Mouse (Mus musculus): ENCODE data around the gene Arhgap33. TPM values are rescaled to one million over a fixed set of nuclear protein-coding genes. Genes with fewer than 3 reads are reported as not detected.
"Not testable (repeated sequence)": the region's sequence is repeated elsewhere in the genome, so short reads cannot be mapped to it uniquely, and the experiment has no call there.

The Arhgap33 gene
- polyA plus RNA-seq, 1 experiment from 2014 or later, result 91.1 TPM

DNA sequence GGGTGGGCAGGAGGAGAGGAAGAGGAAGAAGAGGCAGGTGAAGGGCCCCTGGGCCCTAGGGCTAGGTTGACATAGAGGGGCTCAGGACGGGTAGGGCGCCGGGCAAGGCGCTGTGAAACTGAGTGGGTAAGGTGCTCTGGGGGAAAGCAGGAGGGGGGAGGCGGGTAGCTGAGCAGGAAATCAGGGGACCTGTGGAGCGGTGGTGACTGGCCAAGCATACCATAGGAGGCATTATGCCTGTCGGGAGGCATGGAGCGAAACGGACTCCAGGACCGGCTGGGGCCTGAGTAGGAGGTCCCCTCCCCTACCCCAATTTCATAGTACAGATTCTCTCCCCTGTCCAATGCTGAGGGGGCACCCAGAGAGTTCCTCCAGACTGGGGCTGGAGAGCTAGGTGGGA lies 12.0 kb downstream of the Arhgap33 start:
- WGBS, result 82% methylated on average over 10 of the region's 10 CpGs

DNA sequence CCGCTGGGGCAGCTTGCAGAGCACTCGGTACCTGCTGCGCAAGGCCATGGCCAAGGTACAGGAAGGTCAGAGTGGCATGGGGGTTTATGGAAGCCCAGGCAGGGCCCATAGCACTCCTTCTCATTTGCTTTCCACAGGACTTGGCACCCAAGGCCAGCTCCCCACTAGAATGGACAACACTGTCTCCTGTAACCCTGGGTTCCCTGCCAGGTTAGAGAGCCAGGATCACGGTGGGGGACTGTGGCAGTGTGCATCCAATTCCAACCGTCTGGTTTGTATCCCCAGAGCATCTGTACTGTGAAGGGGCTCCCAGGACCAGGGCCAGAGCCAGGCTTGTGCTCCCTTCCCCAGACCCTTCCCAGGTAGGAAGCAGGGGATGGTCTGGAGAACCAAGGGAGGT lies 14.0 kb downstream of the Arhgap33 start:
- H3K9ac ChIP-seq (replicated peaks), result no peak overlapping the region
- H3K36me3 ChIP-seq, result peaks cover 32% of the 10 kb centered on the region
- 68% methylated on average over 5 of the region's 5 CpGs for WGBS
- no peaks in the 10 kb centered on the region for H3K9me3 ChIP-seq (replicated peaks)
- H3K27me3 ChIP-seq (replicated peaks), result no peaks in the 10 kb centered on the region
- no peaks in the 10 kb centered on the region for H3K4me1 ChIP-seq
- no peak overlapping the region for H3K27ac ChIP-seq (replicated peaks)
- ATAC-seq (ENCODE audit: low FRiP score), result 0 out of 2 replicates have a peak, but pooled peaks have one; percentile 5
- H3K4me3 ChIP-seq (replicated peaks), result no peak overlapping the region
- H3K4me2 ChIP-seq, result no peak overlapping the region

More for the DNA sequence above, 12.0 kb downstream of the Arhgap33 start:
- H3K4me1 ChIP-seq, result peaks cover 4% of the 10 kb centered on the region; the same call in 1 of the 2 replicates
- no peak overlapping the region for H3K4me3 ChIP-seq (replicated peaks)
- no peak overlapping the region for H3K27ac ChIP-seq (replicated peaks)
- H3K9ac ChIP-seq (replicated peaks), result no peak overlapping the region
- H3K9me3 ChIP-seq (replicated peaks), result no peaks in the 10 kb centered on the region
- no peaks in the 10 kb centered on the region for H3K27me3 ChIP-seq (replicated peaks)
- no peak for ATAC-seq (ENCODE audit: low FRiP score)
- peaks cover 51% of the 10 kb centered on the region for H3K36me3 ChIP-seq
- H3K4me2 ChIP-seq, result no peak overlapping the region

DNA sequence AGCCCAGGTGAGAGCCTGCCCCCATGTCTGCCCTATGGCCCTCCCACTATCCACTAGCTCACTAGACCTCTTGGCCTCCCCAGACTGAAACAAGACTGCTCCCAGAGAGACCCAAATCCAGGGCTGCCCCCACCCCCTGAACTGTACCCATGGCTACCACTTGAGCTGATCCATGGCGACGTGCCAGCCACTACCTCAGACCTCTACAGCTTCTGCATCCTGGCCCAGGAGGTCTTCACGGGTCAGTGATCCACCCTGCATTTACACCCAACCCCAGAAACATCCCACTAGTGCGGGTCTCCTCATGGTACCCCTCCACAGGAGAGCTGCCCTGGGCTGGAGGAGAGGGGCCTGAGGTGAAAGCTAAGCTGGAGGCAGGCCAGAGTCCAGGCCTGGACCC lies 14.5 kb downstream of the Arhgap33 start:
- H3K36me3 ChIP-seq, result peaks cover 28% of the 10 kb centered on the region
- H3K4me2 ChIP-seq, result no peak overlapping the region
- H3K4me3 ChIP-seq (replicated peaks), result no peak overlapping the region
- H3K9me3 ChIP-seq (replicated peaks), result no peaks in the 10 kb centered on the region
- WGBS, result 68% methylated on average over 4 of the region's 4 CpGs
- H3K27ac ChIP-seq (replicated peaks), result no peak overlapping the region
- H3K9ac ChIP-seq (replicated peaks), result no peak overlapping the region
- H3K4me1 ChIP-seq, result no peaks in the 10 kb centered on the region
- ATAC-seq (ENCODE audit: low FRiP score), result peak; percentile 19
- H3K27me3 ChIP-seq (replicated peaks), result no peaks in the 10 kb centered on the region

DNA sequence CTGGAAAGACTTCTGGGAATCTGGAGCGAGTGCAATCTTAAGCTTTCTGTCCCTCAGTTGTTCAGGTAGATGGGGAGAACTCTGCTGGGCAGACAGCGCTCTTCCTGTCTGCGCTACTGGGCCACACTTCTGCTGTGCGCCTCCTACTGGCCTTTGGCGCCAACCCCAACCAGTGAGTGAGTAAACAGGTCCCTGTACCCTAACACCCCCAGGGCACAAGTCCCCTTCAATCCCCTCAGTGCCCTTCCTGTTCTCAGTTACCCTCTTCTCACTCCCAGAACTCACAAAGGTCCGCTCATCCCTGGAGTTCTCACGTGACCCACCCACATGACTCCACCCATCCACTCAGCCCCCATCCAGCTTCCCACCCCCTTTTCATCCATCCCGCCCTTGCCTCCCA lies 16.5 kb downstream of the Arhgap33 start:
- H3K4me3 ChIP-seq (replicated peaks), result no peak overlapping the region
- no peaks in the 10 kb centered on the region for H3K9me3 ChIP-seq (replicated peaks)
- WGBS, result 52% methylated on average over 8 of the region's 8 CpGs
- H3K9ac ChIP-seq (replicated peaks), result no peak overlapping the region
- H3K4me1 ChIP-seq, result no peaks in the 10 kb centered on the region
- no peak overlapping the region for H3K27ac ChIP-seq (replicated peaks)
- H3K27me3 ChIP-seq (replicated peaks), result no peaks in the 10 kb centered on the region
- no peak for ATAC-seq (ENCODE audit: low FRiP score)
- peaks cover 8% of the 10 kb centered on the region for H3K36me3 ChIP-seq
- H3K4me2 ChIP-seq, result no peak overlapping the region

DNA sequence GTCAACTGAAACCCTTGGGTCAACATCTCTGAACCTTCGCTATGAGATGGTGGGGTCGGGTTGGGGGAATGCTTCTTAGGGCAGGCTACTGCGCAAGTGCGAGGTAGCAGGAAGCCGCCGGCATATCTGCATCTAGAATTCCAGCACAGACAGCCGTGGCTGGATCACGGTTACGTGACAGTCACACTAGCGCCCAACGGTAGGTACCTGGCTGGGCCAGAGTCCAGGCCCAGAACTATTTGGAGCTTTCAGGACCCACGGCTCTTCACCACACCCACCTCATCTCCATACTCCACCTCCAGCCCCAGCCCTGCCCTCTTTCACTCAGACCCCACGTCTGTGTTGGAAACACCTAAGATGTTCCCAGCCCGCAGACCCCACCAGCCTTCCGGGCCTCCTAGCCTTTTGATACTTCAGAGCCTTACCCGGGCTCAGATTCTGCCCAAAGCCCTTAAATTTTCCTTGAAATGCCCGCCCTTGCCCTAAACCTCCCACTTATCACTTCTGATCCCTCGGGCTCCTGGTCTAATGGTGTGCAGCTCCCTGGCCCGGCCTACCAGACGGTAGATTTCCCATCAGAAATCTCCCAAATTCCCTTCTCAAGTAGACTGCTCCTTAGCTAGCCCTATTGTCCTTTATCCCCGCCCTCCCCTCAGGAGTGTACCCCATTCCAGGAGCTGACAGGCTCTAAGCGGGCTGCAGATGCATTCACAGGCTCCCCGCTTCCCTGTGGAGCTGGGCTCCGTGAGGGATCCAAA lies 19.7 kb downstream of the Arhgap33 start:
- no peak overlapping the region for H3K4me3 ChIP-seq (replicated peaks)
- WGBS, result 63% methylated on average over 24 of the region's 24 CpGs
- H3K9me3 ChIP-seq (replicated peaks), result no peaks in the 10 kb centered on the region
- H3K4me1 ChIP-seq, result no peaks in the 10 kb centered on the region
- no peak overlapping the region for H3K4me2 ChIP-seq
- no peak for ATAC-seq (ENCODE audit: low FRiP score)
- no peak overlapping the region for H3K27ac ChIP-seq (replicated peaks)
- H3K36me3 ChIP-seq, result no peaks in the 10 kb centered on the region
- H3K27me3 ChIP-seq (replicated peaks), result no peaks in the 10 kb centered on the region
- no peak overlapping the region for H3K9ac ChIP-seq (replicated peaks)

DNA sequence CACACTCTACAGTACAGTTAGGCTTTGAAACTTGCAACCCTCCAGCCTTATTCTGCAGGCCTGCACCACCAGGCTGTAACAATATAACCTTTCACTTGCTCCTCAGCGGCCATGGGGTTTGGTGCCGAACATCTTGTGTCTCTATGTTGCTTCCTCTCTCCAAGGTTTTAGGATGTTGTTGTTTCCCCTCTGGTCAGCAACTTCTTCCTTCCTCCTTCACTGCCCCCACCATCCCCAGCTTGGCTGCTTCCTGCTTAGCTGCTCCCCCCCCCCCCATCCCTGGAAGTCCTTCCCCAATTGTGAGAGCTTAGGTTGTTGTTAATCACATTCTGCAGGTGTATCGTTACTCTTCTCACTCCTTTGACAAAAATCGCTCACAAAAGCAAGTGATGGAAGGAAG lies 26.8 kb downstream of the Arhgap33 start:
- Histone ChIP-seq H3K27ac (replicated peaks) (no peak overlapping the region), H3K4me1 (no peaks in the 10 kb centered on the region), H3K9ac (replicated peaks) (no peak overlapping the region), H3K4me2 (no peak overlapping the region), H3K4me3 (replicated peaks) (no peak overlapping the region), H3K36me3 (no peaks in the 10 kb centered on the region), H3K27me3 (replicated peaks) (no peaks in the 10 kb centered on the region), H3K9me3 (replicated peaks) (no peaks in the 10 kb centered on the region)
- no peak for ATAC-seq (ENCODE audit: low FRiP score)
- 73% methylated on average over 4 of the region's 4 CpGs for WGBS

DNA sequence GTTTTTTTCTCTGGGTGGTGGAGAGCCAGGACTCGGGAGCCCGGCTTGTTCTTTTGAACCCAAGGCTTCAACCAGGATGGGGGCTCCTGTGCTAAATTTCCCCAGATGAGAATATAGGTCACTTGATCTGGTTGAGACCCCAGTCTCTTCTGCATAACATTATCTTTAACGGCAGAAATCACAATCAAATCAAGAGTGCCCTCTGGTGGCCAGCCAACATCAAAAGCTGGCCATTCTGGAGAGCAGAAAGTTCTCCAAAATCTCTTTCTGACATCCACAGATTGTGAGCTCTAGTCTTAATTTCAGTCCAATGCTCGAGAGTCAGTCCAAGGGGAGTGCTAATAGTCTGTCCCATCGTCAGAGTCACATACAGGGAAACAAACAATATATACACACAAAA lies 33.7 kb downstream of the Arhgap33 start:
- H3K4me2 ChIP-seq; H3K4me1 ChIP-seq; H3K9me3 ChIP-seq (replicated peaks); H3K27me3 ChIP-seq (replicated peaks); ATAC-seq (ENCODE audit: low FRiP score); H3K9ac ChIP-seq (replicated peaks); H3K4me3 ChIP-seq (replicated peaks); H3K36me3 ChIP-seq; H3K27ac ChIP-seq (replicated peaks): not testable (repeated sequence)
- WGBS, result 68% methylated on average over 5 of the region's 5 CpGs

DNA sequence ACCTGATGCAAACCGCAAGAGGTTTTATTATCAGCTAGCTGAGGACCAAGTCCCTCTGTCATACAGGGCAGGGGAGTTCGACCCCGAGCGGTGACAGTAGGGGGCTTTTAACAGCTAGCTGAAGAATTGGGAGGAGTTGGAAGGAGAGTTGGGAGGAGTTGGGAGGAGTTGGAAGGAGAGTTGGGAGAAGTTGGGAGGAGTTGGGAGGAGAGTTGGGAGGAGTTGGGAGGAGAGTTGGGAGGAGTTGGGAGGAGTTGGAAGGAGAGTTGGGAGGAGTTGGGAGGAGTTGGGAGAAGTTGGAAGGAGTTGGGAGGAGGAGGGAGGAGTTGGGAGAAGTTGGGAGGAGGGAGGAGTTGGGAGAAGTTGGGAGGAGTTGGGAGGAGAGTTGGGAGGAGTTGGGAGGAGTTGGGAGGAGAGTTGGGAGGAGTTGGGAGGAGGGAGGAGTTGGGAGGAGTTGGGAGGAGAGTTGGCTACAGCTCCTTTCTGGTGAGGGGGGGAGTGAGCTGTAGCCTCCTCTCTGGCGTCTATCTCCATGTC lies 39.3 kb downstream of the Arhgap33 start:
- not testable (repeated sequence) for H3K4me2 ChIP-seq; H3K36me3 ChIP-seq; H3K27me3 ChIP-seq (replicated peaks); H3K4me3 ChIP-seq (replicated peaks); H3K4me1 ChIP-seq; H3K27ac ChIP-seq (replicated peaks); H3K9me3 ChIP-seq (replicated peaks); H3K9ac ChIP-seq (replicated peaks); ATAC-seq (ENCODE audit: low FRiP score)
- 51% methylated on average over 5 of the region's 5 CpGs for WGBS

DNA sequence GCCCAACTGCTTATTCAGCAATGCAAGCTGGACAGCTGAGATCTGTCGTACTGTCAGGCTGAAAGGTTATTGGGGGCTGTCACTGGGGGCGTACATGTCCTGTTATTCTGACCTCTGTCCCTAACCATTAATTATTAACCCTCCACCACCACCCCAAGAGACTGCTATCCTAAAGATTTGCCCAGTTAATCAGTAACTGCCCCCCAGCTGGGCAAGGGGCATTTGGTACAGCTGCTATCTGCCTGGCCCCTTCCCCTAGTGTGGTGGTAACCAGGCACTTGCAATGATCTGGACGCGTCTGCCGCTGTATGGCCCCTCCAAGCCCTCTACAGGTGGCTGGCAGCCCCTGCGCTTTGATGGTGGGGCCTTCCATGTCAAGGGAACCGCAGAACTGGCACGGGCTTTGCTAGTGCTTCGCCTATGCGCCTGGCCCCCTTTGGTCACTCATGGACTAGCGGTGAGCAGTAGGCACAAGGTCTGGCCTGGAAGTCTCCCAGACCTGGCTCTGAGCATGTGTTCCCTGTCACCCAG lies 41.4 kb downstream of the Arhgap33 start, which contains the start of gene Prodh2:
Prodh2 (plus strand) TSS at position 222 of the 531 bp plus-strand sequence.
- Histone ChIP-seq H3K9ac (replicated peaks) (no peak within 1 kb of the TSS), H3K4me3 (replicated peaks) (no peak within 1 kb of the TSS), H3K4me2 (no peak within 1 kb of the TSS), H3K9me3 (replicated peaks) (no peaks in the 10 kb centered on the region), H3K27me3 (replicated peaks) (no peaks in the 10 kb centered on the region; the same call in 1 of the 2 replicates), H3K36me3 (no peaks in the 10 kb centered on the region), H3K27ac (replicated peaks) (no peak within 1 kb of the TSS), H3K4me1 (no peaks in the 10 kb centered on the region)
- whole genome bisulfite sequencing, result 41% methylated on average over 11 of the region's 11 CpGs
- no peak for ATAC-seq (ENCODE audit: low FRiP score)

DNA sequence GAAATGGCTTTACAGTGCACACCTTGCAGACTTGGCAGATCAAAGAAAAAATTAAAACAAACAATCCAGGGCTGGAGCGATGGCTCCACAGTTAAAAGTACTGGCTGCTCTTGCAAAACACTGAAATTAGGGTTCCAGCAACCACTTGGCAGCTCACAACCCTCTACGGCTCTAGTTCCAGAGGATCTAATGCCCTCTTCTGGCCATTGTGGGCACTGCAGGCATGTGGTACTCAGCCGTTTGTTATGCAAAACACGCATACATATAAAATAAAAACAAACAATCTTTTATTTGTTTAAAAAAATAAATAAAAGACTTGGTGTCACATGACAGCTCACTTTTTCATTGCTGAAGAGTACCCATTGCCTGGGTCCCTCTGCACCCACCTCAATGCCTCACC lies 42.1 kb downstream of the Arhgap33 start:
- no peak overlapping the region for H3K9ac ChIP-seq (replicated peaks)
- no peaks in the 10 kb centered on the region for H3K9me3 ChIP-seq (replicated peaks)
- H3K27me3 ChIP-seq (replicated peaks), result no peaks in the 10 kb centered on the region; the same call in 1 of the 2 replicates
- H3K4me3 ChIP-seq (replicated peaks), result no peak overlapping the region
- H3K36me3 ChIP-seq, result no peaks in the 10 kb centered on the region
- no peak for ATAC-seq (ENCODE audit: low FRiP score)
- 15% methylated on average over 4 of the region's 4 CpGs for WGBS
- no peak overlapping the region for H3K4me2 ChIP-seq
- H3K4me1 ChIP-seq, result no peaks in the 10 kb centered on the region
- H3K27ac ChIP-seq (replicated peaks), result no peak overlapping the region

DNA sequence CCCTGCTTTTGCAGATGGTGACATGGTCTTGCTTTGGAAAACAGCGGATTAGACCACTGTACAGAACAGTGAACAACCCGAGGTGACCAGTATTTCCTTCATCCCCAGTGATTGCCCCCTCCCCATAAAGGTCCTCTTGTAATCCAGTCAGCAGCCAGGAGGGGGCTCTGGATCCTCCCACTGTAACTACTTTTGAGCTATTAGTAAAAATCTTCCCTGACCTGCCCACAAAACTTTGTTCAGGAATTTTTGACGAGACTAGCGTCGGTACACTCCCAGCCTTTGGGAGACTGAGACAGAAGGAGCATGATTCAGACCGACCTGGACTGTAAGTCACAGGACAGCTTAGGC lies 43.9 kb downstream of the Arhgap33 start:
- Histone ChIP-seq H3K4me3 (replicated peaks) (no peak overlapping the region), H3K27me3 (replicated peaks) (no peaks in the 10 kb centered on the region; the same call in 1 of the 2 replicates), H3K4me1 (no peaks in the 10 kb centered on the region), H3K27ac (replicated peaks) (no peak overlapping the region), H3K9ac (replicated peaks) (no peak overlapping the region), H3K36me3 (no peaks in the 10 kb centered on the region), H3K4me2 (no peak overlapping the region), H3K9me3 (replicated peaks) (no peaks in the 10 kb centered on the region)
- ATAC-seq (ENCODE audit: low FRiP score), result no peak
- 21% methylated on average over 6 of the region's 6 CpGs for WGBS

DNA sequence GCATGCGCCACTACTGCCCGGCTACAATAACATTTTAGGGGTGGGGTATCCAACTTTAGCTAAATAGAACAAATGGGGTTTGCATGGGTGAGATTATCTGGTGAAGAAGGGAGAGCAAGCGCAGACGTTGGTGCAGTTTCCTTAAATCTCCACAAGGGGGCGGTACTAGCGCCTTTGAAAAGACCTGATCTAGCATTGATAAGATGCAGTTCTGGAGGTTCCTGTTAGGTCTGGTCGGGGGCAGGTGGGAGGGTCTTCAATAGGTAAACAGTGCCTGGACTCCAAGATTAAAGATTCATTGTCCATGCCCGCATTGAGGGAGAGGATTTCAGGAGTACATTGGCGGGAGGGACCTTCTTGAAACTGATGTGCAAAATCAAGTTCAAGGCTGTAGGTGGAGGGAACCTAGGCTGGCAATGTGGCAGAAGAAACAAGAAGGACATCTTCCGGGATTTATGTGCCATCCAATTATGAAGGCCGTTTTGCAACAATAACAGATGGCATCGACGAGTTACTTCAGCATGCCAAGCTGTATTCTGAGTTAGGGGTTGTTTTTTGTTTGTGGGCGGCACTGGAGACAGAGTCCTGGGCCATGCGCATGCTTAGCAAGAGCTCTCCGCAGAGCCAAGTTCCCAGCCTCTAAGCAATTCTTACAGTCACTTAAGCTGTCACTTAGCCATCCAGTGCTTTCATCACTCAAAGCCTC lies 44.5 kb downstream of the Arhgap33 start:
- no peaks in the 10 kb centered on the region for H3K9me3 ChIP-seq (replicated peaks)
- WGBS, result 33% methylated on average over 16 of the region's 16 CpGs
- no peak for ATAC-seq (ENCODE audit: low FRiP score)
- no peaks in the 10 kb centered on the region for H3K36me3 ChIP-seq
- H3K4me3 ChIP-seq (replicated peaks), result no peak overlapping the region
- no peak overlapping the region for H3K27ac ChIP-seq (replicated peaks)
- no peak overlapping the region for H3K9ac ChIP-seq (replicated peaks)
- H3K4me2 ChIP-seq, result no peak overlapping the region
- no peaks in the 10 kb centered on the region for H3K4me1 ChIP-seq
- H3K27me3 ChIP-seq (replicated peaks), result no peaks in the 10 kb centered on the region; the same call in 1 of the 2 replicates

Measured in neural tube, embryonic 15.5 days (tissue).